Mouse (Mus musculus) spleen, adult 12 weeks (tissue): ENCODE results near the gene Plin2.
A peak's percentile ranks its signal among the peaks of the same experiment; 100 is the strongest.
"Not testable (repeated sequence)": the region's sequence is repeated elsewhere in the genome, so short reads cannot be mapped to it uniquely, and the experiment has no call there.

Experiments
- DNase-seq: peaks from one replicate; pipeline ENCODE4 v3.0.0; 2022; ENCODE audit warnings: low spot score

Plin2 gene

DNA sequence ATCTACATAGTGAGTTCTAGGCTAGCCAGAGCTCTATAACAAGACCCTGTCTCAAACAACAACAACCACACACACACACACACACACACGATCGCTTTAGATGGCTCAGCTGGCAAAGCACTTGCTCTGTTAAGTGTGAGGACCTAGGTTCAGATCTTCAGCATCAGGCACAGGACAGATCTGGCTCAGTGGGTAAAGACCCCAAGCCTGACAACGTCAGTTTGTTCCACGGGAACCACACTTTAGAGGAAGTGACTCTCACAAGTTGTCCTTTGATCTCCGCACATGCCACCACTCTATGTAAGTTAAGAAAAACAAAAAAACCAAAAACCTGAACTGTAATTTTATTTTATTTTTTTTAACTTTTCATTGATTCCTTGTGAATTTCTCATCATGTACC, 13.4 kb upstream of the Plin2 start:
- no peak for DNase-seq

DNA sequence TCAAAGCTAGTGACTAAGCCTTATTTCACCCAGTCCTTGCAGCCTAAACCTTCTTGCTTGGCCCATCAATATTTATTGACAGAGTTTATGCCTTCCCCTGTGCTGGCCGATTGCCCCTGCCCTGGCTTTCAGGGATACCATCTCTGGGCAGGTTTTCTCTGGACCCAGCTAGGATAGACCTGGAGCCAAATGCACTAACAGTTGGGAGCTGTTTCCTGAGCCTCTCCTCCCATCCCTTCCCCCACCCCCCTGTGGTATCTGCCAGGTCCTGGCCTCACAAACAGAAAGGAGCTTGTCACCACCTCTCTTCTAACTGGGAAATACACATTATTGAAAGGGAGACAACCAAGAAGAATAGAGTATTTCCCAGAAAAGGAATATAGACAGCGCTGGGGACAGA, 12.0 kb upstream of the Plin2 start:
- DNase-seq = no peak

GRCm38 (mm10) chr4:86681421-86681820, 11.6 kb upstream of the Plin2 start:
- no peak for DNase-seq

DNA sequence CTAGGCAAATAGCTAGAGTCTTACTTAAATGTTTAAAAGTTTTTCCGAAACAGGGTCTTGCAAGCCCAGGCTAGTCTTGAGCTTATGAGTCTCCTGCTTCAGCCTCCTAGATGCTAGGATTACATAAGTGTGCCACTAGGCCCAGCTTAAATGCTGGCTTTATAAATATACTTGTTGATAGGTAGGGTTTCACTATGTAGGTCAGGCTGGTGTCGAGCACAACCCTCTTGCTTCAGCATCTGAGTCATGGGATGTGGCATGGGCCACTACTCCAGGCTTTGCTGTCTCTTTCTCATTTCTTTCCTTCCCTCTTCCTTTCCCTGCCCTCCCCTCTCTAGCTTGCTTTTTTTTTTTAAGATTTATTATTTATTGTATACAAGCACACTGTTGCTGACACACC, 9.8 kb upstream of the Plin2 start:
- DNase-seq = no peak

DNA sequence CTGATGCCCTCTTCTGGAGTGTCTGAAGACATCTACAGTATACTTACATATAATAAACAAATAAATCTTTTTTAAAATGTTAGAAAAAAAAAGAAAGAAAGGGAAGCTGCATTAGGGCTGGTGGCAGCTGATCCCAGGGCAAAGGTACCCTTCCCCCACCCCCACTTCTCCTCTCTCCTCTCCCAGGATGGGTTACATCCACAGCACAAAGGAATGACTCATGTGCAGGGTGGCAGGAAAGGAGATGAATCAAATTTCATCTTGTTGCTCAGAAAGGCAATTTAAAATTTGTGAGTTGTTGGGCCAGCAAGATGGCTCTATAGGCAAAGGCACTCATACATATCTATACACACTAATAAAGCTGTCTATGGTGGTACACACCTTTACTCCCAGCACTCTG, 6.9 kb upstream of the Plin2 start:
- no peak for DNase-seq

- not testable (repeated sequence) for DNase-seq
Measured at GRCm38 (mm10) chr4:86674739-86675138, 4.9 kb upstream of the Plin2 start.

DNA sequence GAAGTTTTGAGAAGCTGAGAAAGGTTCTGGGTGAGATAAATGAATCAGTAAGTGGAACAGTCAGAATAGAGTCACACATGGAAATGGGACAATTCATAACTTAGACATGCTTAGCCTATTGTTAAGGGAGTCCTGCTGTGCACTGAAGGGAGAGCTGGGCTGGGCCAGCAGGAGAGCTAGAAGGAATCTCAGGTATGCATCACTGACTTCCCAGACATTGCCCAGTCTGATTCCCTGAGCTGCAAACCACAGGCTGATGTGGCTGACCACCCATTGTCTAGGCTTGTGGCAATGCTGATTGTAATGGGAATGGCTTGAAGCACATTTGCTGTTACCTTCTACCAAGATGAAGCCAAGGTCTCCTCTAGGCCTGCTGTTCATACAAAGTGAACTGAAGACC, 4.3 kb upstream of the Plin2 start:
- DNase-seq = not testable (repeated sequence)

DNA sequence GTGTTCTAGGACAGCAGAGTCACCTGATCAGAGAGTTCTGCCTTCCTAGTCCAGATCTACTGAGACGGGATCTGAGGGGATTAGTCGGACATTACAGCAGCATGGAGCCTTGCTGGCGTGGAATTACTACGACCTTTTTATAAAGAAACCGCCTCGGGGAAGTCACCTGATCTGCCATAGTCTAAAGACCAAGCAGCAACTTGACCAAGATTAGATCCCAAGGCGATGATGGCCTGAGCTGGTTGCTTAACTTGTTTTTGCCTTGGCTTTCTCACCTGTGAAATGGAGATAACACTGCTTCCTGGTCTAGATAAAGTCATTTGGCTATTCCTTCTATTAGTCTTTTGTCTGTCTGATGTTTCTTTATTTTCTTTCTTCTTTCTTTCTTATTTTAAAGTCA, 2.6 kb upstream of the Plin2 start:
- no peak for DNase-seq

- DNase-seq = no peak
Measured at GRCm38 (mm10) chr4:86671803-86672202, 1.9 kb upstream of the Plin2 start.

- no peak for DNase-seq
Measured at GRCm38 (mm10) chr4:86670582-86671306, 884 bp upstream of the Plin2 start.

GRCm38 (mm10) chr4:86669241-86669753, 563 bp downstream of the Plin2 start:
- peak; percentile 14 for DNase-seq

GRCm38 (mm10) chr4:86668290-86669000, 1.4 kb downstream of the Plin2 start:
- no peak for DNase-seq

GRCm38 (mm10) chr4:86665596-86665995, 4.3 kb downstream of the Plin2 start:
- DNase-seq = no peak

DNA sequence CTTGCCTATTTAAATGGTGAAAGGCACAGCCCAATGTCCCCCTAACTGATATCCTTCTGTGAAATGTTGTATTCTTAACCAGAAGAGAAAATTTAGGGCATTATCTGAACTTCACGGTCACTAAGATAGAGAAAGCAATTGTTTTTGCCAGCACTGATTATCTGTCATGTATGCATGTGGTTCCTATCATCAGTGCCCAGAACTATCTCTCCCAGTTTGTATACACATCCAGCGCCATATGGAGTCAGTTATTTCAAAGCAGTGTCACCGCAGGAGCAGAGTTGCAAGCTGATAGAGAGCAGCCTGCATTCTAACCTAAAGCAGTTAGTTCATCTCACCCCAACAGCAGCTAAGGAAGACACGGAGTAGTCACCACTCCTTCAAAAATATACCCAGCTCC, 5.9 kb downstream of the Plin2 start:
- DNase-seq = no peak

DNA sequence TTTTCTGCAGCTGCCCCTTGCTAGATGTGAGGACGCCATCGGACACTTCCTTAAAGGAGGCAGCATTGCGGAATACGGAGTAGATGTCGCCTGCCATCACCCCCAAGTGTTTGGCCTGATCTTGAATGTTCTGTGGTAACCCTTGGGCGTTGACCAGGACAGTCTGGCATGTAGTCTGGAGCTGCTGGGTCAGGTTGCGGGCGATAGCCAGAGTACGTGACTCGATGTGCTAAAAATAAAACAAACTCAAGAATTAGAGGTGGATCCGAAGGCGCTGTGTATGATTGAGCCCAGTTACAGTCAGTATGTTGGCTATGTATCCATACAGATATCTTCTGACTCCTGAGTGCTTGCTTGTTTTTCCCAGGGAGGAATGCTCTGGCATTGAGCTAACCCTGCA, 12.7 kb downstream of the Plin2 start:
- DNase-seq = no peak

DNA sequence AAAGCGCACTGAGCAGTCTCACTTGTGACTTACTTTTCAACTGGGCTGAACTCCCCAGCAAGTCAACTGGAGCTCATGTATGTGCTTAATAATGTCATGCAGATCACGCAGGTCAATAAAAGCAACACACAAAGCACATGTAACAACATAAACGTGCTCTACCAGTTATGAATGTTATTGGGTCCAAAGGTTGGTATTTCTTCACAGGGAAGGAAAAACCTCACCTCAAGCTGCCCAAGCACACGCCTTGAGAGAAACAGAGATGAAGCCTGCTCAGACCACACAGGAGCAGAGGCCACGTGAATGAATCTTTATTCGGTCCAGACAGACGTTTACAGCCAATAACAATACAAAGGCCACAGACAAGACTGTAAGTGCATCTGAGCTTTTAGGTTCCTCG, 13.4 kb downstream of the Plin2 start:
- DNase-seq = not testable (repeated sequence)

- no peak for DNase-seq
Measured at GRCm38 (mm10) chr4:86651686-86652384, 18.0 kb downstream of the Plin2 start.

DNA sequence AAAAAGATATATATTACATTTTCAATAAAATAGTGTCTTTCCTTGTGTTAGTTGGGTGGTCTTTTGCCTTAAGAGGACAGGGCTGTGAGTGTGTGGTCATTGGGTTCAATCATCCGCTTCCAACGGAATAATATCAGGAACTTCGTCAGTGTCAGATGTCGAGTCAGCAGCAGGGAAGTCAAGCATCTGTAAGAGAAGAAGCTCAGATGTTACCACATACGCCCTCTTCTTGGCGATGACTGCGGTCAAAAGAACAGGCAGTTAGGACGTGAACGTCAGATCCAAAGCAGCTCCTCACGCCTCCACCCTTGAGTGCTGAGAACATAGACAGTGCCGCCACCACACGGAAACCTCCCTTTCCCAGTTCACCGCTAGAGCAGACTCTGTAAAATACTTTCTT, 21.5 kb downstream of the Plin2 start:
- DNase-seq = not testable (repeated sequence)

GRCm38 (mm10) chr4:86637561-86637960, 32.3 kb downstream of the Plin2 start:
- DNase-seq = not testable (repeated sequence)

DNA sequence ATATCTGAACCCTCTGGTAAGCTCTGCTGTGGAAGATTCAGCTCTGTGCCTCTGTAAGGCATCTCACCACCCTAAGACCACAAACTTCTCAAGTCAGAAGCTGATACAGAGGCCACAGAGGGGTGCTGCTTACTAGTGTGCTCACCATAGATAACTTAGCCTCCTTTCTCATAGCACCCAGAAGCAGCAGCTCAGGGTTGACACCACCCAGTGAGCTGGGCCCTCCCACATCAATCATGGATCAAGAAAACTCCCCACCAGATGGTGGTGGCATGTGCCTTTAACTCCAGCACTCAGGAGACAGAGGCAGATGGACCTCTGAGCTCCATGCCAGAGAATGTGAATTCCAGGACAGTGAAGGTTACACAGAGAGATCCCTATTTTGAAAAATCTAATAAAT, 35.0 kb downstream of the Plin2 start:
- not testable (repeated sequence) for DNase-seq

GRCm38 (mm10) chr4:86634312-86634711, 35.5 kb downstream of the Plin2 start:
- not testable (repeated sequence) for DNase-seq

GRCm38 (mm10) chr4:86632556-86632955, 37.3 kb downstream of the Plin2 start:
- DNase-seq = not testable (repeated sequence)

DNA sequence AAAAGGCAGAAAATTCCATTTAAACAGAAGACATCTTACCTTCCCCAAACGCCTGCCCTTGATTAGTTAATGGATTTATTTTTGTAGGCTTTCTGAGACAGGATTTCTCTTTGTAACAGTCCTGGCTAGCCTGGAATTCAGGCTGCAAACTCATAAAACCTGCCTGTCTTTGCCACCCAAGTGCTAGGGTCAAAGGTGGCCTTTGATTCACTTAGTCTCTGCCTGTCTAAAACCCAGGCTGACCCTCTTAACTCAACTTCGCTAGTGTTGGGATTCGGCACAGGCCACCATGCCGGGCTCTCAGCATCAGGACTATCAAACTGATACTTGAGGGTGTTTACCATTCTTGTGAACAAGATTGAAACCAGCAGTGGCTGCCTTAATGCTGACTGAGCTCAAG, 38.0 kb downstream of the Plin2 start:
- DNase-seq = no peak
